20 mouse cellular contexts compared by ENCODE assay signal in the genomic region with DNA sequence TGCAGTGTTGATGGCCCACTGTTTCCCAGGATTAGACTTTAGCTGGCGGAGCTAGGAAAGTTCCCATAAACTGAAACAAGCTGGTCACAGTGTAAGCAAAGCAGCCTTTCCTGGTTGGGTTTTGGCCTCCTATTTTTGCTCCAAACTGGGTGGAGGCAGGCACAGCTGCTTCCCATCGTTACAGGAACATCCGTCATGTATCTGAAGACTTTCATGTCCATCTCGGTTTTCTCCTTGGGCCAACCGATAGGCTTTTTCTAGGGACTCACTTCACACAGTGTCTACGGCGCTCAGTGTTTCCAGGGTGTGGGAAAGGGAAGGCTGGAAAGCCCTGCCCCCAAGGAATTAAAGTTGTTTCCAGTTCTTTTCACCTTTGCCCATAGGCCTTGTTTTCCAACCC.
DNase-seq lines count a peak whose midpoint lies in the region; ATAC-seq lines count a peak whose summit lies in the region.
"Had no signal": no experiment of that assay in that cellular context is flagged by ENCODE, and none has a peak within 500 bp of the region (broad histone marks: within the 10 kb centered on the region; RNA-seq: fewer than 3 reads in every experiment).

No protein-coding gene starts in this region.

- no peaks in the 10 kb centered on the region for H3K27me3 ChIP-seq in lung, embryonic 16.5 days (ENCODE audit: control insufficient read depth, insufficient read depth, low read depth, low read length)
- no peaks in the 10 kb centered on the region for H3K27me3 ChIP-seq in limb, embryonic 10.5 days (ENCODE audit: low read depth, poor library complexity, severe bottlenecking)
- H3K27me3 ChIP-seq in limb, embryonic 15.5 days: no peaks in the 10 kb centered on the region
- H3K27me3 ChIP-seq: megakaryocyte, embryonic 14.5 days; midbrain, embryonic 15.5 days; neural tube, embryonic 15.5 days had no signal

- DNase-seq in heart, adult 9 months (ENCODE audit: low spot score in 2 of 2): peak; percentile 31 to 36
- DNase-seq in heart, adult 8-10 months (ENCODE audit: low spot score): no peak
- no peak for DNase-seq in lung, adult 18-20 months
- DNase-seq in limb, embryonic 10.5 days (ENCODE audit: low spot score): no peak
- no peak for DNase-seq in left cerebral cortex, adult 11 months (ENCODE audit: low spot score)
- no peak for DNase-seq in left cerebral cortex, adult 8-10 months (ENCODE audit: low spot score in 2 of 2)
- DNase-seq: adrenal gland, adult 2 months; cerebellum, adult 9-10 months; kidney, adult 11 months; kidney, postnatal 14 days; right cerebral cortex, postnatal 14 days had no signal

- H3K4me3 ChIP-seq in lung, embryonic 16.5 days (ENCODE audit: low read length): no peak overlapping the region
- no peak overlapping the region for H3K4me3 ChIP-seq in limb, embryonic 10.5 days
- H3K4me3 ChIP-seq in limb, embryonic 15.5 days: no peak overlapping the region
- H3K4me3 ChIP-seq: megakaryocyte, embryonic 14.5 days; midbrain, embryonic 15.5 days; neural tube, embryonic 15.5 days had no signal

- peak; percentile 66 for ATAC-seq in lung, embryonic 16.5 days (ENCODE audit: low read depth)
- ATAC-seq in limb, embryonic 15.5 days (ENCODE audit: insufficient number of reproducible peaks, low FRiP score, low TSS enrichment, low read depth): no peak
- ATAC-seq: hindbrain, embryonic 16.5 days; lung, postnatal 0 days; midbrain, embryonic 15.5 days had no signal

- 43% methylated on average over 7 of the region's 7 CpGs for WGBS in lung, embryonic 16.5 days
- 60% methylated on average over 7 of the region's 7 CpGs for WGBS in limb, embryonic 10.5 days
- WGBS in limb, embryonic 15.5 days: 36% methylated on average over 7 of the region's 7 CpGs

- H3K4me1 ChIP-seq in lung, embryonic 16.5 days (replicated peaks; ENCODE audit: control insufficient read depth, insufficient read depth, low read length): peaks cover 5% of the 10 kb centered on the region; the same call in 1 of the 2 replicates
- H3K4me1 ChIP-seq in limb, embryonic 10.5 days: peaks cover 14% of the 10 kb centered on the region
- peaks cover 8% of the 10 kb centered on the region for H3K4me1 ChIP-seq in limb, embryonic 15.5 days
- H3K4me1 ChIP-seq: megakaryocyte, embryonic 14.5 days; midbrain, embryonic 15.5 days; neural tube, embryonic 15.5 days had no signal

- H3K36me3 ChIP-seq in lung, embryonic 16.5 days (ENCODE audit: control insufficient read depth, insufficient read depth, low read length): no peaks in the 10 kb centered on the region
- no peaks in the 10 kb centered on the region for H3K36me3 ChIP-seq in limb, embryonic 10.5 days
- no peaks in the 10 kb centered on the region for H3K36me3 ChIP-seq in limb, embryonic 15.5 days
- H3K36me3 ChIP-seq: midbrain, embryonic 15.5 days; neural tube, embryonic 15.5 days had no signal

- H3K27ac ChIP-seq in lung, embryonic 16.5 days (ENCODE audit: low read length): no peak overlapping the region; the same call in 1 of the 2 replicates
- H3K27ac ChIP-seq in limb, embryonic 10.5 days: peak overlapping the region; percentile 64
- peak overlapping the region; percentile 50 for H3K27ac ChIP-seq in limb, embryonic 15.5 days
- H3K27ac ChIP-seq: midbrain, embryonic 15.5 days; neural tube, embryonic 15.5 days had no signal

- no peak overlapping the region for H3K9ac ChIP-seq in lung, embryonic 16.5 days (ENCODE audit: low read length)
- no peak overlapping the region for H3K9ac ChIP-seq in limb, embryonic 15.5 days
- H3K9ac ChIP-seq: midbrain, embryonic 15.5 days; neural tube, embryonic 15.5 days had no signal

- H3K9me3 ChIP-seq in lung, embryonic 16.5 days (ENCODE audit: control insufficient read depth, low read length): no peaks in the 10 kb centered on the region
- no peaks in the 10 kb centered on the region for H3K9me3 ChIP-seq in limb, embryonic 10.5 days (replicated peaks)
- no peaks in the 10 kb centered on the region for H3K9me3 ChIP-seq in limb, embryonic 15.5 days
- H3K9me3 ChIP-seq: midbrain, embryonic 15.5 days; neural tube, embryonic 15.5 days had no signal

- H3K4me2 ChIP-seq in lung, embryonic 16.5 days (ENCODE audit: low read depth, low read length): no peak overlapping the region
- no peak overlapping the region for H3K4me2 ChIP-seq in limb, embryonic 15.5 days
- H3K4me2 ChIP-seq: heart, embryonic 11.5 days; liver, embryonic 11.5 days; midbrain, embryonic 15.5 days; neural tube, embryonic 15.5 days had no signal

Comparison
In these comparisons a context has a peak if more than half of its experiments do, and no peak if none do; other contexts are left out.
1. DNase-seq: peak in heart, adult 9 months (2 of 2); none in heart, adult 8-10 months (single experiment), lung, adult 18-20 months (0 of 2), limb, embryonic 10.5 days (single experiment), left cerebral cortex, adult 11 months (single experiment) and left cerebral cortex, adult 8-10 months (0 of 2).